ENCODE assay signal across 21 mouse cellular contexts in the genomic region with DNA sequence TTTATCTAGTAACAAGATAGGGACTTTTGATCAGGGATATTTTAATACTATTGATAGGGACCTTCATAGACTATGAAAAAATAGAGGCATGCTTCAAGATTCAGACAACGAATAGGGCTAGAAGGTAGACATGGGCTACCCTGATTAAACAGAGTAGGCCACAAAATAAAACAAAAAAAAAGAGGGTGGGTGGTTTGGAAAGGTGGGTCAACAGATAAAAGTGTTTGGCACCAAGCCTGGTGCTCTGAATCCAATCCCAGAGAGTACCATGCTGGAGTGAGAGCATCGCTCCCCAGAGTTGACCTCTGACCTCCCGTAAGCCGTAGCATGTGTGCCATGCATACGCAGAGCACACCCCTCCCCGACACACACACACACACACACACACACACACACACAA. TPM values are rescaled to one million over a fixed set of nuclear protein-coding genes. Genes with fewer than 3 reads are reported as not detected.
"Had no signal": no experiment of that assay in that cellular context is flagged by ENCODE, and none has a peak within 500 bp of the region (broad histone marks: within the 10 kb centered on the region; RNA-seq: fewer than 3 reads in every experiment).

No protein-coding gene starts in this region.

- H3K27ac ChIP-seq: limb, embryonic 12.5 days; limb, embryonic 15.5 days; macrophage; stomach, postnatal 0 days had no signal

- DNase-seq: kidney, adult 18-20 months; kidney, adult 9 months; kidney, postnatal 14 days; kidney, postnatal 4 days; left cerebral cortex, postnatal 4 days; lung, embryonic 14.5 days; midbrain, embryonic 14.5 days; right cerebral cortex, adult 18-20 months; right cerebral cortex, postnatal 14 days; right cerebral cortex, postnatal 4 days; thymus, adult 2 months; thymus, postnatal 14 days; thymus, postnatal 4 days had no signal

- H3K9ac ChIP-seq: limb, embryonic 12.5 days; limb, embryonic 15.5 days; lung, embryonic 14.5 days had no signal

- H3K4me3 ChIP-seq: limb, embryonic 12.5 days; limb, embryonic 15.5 days; megakaryocyte, embryonic 14.5 days had no signal

- H3K4me2 ChIP-seq: limb, embryonic 12.5 days; limb, embryonic 15.5 days; lung, embryonic 14.5 days; midbrain, embryonic 11.5 days had no signal

- H3K36me3 ChIP-seq: limb, embryonic 12.5 days; limb, embryonic 15.5 days had no signal

- ATAC-seq: intestine, embryonic 16.5 days; lung, postnatal 0 days had no signal

- H3K9me3 ChIP-seq: limb, embryonic 12.5 days; limb, embryonic 15.5 days had no signal

RNA-seq across cellular contexts. Expression of gene Slc30a10, which starts 2.2 kb away (rescaled TPM):
- polyA plus RNA-seq: lung, postnatal 0 days; macrophage had no signal
